In genomic region chr14:8042120-8042519, GRCm38 (mm10) we compare ENCODE assay signal across 16 mouse cellular contexts. TPM values are rescaled to one million over a fixed set of nuclear protein-coding genes. Genes with fewer than 3 reads are reported as not detected.
"Had no signal": no experiment of that assay in that cellular context is flagged by ENCODE, and none has a peak within 500 bp of the region (broad histone marks: within the 10 kb centered on the region; RNA-seq: fewer than 3 reads in every experiment).

No protein-coding gene starts in this region.

- DNase-seq: gastrocnemius, adult 2 months; gastrocnemius, postnatal 10 days; gastrocnemius, postnatal 25 days; heart, adult 2 months; heart, postnatal 14 days; heart, postnatal 4 days; kidney, adult 18-20 months; kidney, adult 8-10 months; kidney, postnatal 10 days; kidney, postnatal 25 days; kidney, postnatal 4 days; liver; liver, embryonic 13.5 days had no signal

RNA-seq across cellular contexts. Expression of gene Dnase1l3, which starts 47.7 kb away (rescaled TPM):
- total RNA-seq: gastrocnemius, adult 2 months; gastrocnemius, postnatal 25 days; heart, postnatal 4 days; layer of hippocampus, adult 2 months; left cerebral cortex, postnatal 14 days; left cerebral cortex, postnatal 36 days had no signal
